Mouse (Mus musculus): ENCODE data around the gene Mtfmt. TPM values are rescaled to one million over a fixed set of nuclear protein-coding genes. Genes with fewer than 3 reads are reported as not detected.

The Mtfmt gene
- polyA plus RNA-seq, 1 experiment from 2014 or later: 11.8 TPM

DNA sequence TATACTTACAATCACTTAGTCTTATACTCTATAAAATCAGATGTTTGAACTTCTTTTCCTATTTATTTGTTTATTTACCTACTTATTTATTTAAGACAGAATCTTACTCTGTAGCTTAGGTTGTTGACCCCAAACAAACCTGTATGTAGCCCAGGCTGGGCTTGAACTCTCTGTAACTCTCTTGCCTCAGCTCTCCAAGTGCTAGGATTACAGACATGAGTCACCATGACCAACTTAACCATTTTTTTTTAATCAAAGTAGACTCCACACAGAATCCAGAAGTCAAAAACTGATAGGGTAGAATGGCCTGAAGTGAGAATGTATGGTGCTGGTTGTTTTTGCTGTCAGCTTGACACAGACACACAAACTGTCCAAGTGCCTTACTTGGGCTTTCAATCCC, 5.2 kb upstream of the Mtfmt start:
- ATAC-seq (ENCODE audit: extremely low read depth, insufficient number of reproducible peaks, low FRiP score, low TSS enrichment): no peak

DNA sequence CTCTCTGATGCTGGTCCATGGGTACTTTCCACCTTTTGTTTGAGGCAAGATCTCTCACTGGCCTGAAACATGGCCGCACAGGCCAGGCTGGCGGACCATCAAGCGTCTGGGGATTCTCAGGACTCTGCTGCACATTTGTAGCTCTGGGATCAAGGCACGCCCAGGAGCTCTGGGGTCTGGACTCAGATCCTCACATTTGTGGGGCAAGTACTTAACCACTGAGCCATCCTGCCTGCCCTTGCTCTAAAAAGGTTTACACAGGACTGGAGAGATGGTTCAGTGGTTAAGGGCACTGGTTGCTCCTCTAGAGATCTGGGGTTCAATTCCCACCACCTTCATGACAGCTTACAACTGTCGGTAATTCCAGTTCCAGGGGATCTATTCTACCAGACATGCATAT, 4.7 kb upstream of the Mtfmt start:
- H3K4me2 ChIP-seq: no peak overlapping the region
- no peak overlapping the region for H3K27ac ChIP-seq (replicated peaks)
- H3K4me3 ChIP-seq: no peak overlapping the region
- WGBS: 85% methylated on average over 5 of the region's 5 CpGs
- H3K9ac ChIP-seq: no peak overlapping the region
- no peaks in the 10 kb centered on the region for H3K9me3 ChIP-seq
- no peaks in the 10 kb centered on the region for H3K27me3 ChIP-seq (replicated peaks)
- no peaks in the 10 kb centered on the region for H3K36me3 ChIP-seq
- H3K4me1 ChIP-seq: no peaks in the 10 kb centered on the region
- no peak for ATAC-seq (ENCODE audit: extremely low read depth, insufficient number of reproducible peaks, low FRiP score, low TSS enrichment)

More for the DNA sequence above, 5.2 kb upstream of the Mtfmt start:
- Histone ChIP-seq H3K36me3 (no peaks in the 10 kb centered on the region), H3K4me3 (no peak overlapping the region), H3K4me1 (no peaks in the 10 kb centered on the region), H3K4me2 (no peak overlapping the region), H3K27me3 (replicated peaks) (no peaks in the 10 kb centered on the region), H3K27ac (replicated peaks) (no peak overlapping the region), H3K9ac (no peak overlapping the region), H3K9me3 (no peaks in the 10 kb centered on the region)

DNA sequence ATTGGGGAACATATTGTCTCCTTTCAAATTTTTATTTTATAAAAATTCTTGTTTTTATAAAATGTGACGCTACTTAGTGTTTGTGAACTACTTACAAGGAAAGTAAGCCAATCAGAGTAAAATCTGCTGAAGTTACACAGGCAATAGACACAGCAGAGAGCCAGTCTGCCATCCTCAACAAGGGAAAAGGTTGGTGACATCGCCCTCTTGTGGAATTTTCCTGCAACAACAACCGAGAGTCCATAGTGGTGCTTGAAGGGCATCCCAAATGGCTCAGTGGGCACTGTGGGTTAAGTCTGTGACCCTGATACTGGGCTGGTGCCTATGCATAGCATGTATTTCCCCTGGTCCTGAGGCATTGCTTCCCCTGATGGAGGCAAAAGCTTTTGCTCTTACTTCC, 3.3 kb upstream of the Mtfmt start:
- Histone ChIP-seq H3K27me3 (replicated peaks) (no peaks in the 10 kb centered on the region), H3K27ac (replicated peaks) (no peak overlapping the region), H3K9me3 (no peaks in the 10 kb centered on the region), H3K4me2 (no peak overlapping the region), H3K9ac (no peak overlapping the region), H3K4me3 (no peak overlapping the region), H3K4me1 (peaks cover 8% of the 10 kb centered on the region), H3K36me3 (no peaks in the 10 kb centered on the region)
- WGBS: 1% methylated on average over 3 of the region's 3 CpGs
- no peak for ATAC-seq (ENCODE audit: extremely low read depth, insufficient number of reproducible peaks, low FRiP score, low TSS enrichment)

DNA sequence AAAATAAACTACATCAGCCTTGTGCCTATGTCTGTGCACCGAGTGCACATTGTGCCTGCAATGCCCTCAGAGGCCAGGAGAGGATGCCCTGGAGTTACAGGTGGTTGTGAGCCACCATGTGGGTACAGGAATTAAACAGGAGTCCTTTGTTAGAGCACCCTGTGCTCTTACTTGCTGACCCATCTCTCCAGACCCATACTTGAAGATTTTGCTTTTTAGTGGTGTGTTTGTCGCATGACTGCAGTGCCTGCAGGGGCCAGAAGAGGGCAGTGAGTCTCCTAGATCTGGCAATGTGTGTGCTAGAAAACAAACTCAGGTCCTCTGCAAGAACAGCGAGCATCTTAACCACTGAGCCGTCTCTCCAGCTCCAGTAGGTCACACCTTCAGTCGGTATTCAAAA, 1.4 kb upstream of the Mtfmt start:
- H3K4me1 ChIP-seq: peaks cover 8% of the 10 kb centered on the region
- H3K4me3 ChIP-seq: no peak overlapping the region
- H3K27me3 ChIP-seq (replicated peaks): no peaks in the 10 kb centered on the region
- no peaks in the 10 kb centered on the region for H3K9me3 ChIP-seq
- 62% methylated on average over 5 of the region's 5 CpGs for WGBS
- no peak overlapping the region for H3K4me2 ChIP-seq
- no peak overlapping the region for H3K9ac ChIP-seq
- no peak for ATAC-seq (ENCODE audit: extremely low read depth, insufficient number of reproducible peaks, low FRiP score, low TSS enrichment)
- H3K36me3 ChIP-seq: peaks cover 14% of the 10 kb centered on the region
- no peak overlapping the region for H3K27ac ChIP-seq (replicated peaks)

DNA sequence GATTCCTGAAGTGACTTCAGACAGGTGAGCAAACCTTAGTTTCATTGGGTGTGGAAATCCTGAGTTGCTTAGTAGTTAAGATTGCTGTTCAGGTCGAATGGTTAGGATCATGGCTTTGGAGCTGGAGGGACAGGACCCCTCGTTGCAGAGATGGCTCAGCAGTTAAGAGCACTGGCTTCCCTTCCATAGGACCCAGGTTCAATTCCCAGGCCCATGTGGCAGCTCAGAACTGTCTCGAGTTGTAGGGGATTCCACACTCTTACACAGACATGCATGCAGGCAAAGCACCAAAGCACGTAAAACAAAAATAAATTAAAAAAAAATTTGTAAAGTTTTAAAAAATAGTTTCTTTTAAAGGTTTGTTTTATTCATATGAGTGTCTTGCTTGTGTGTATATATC, 371 bp upstream of the Mtfmt start:
- H3K36me3 ChIP-seq: peaks cover 21% of the 10 kb centered on the region
- no peaks in the 10 kb centered on the region for H3K27me3 ChIP-seq (replicated peaks)
- H3K9me3 ChIP-seq: no peaks in the 10 kb centered on the region
- no peak for ATAC-seq (ENCODE audit: extremely low read depth, insufficient number of reproducible peaks, low FRiP score, low TSS enrichment)
- H3K27ac ChIP-seq (replicated peaks): no peak overlapping the region
- peaks cover 8% of the 10 kb centered on the region for H3K4me1 ChIP-seq
- H3K4me2 ChIP-seq: 0 out of 2 replicates have a peak overlapping the region, but pooled peaks have one; percentile 72
- peak overlapping the region; percentile 88 for H3K4me3 ChIP-seq
- no peak overlapping the region for H3K9ac ChIP-seq
- 66% methylated on average over 4 of the region's 4 CpGs for WGBS

DNA sequence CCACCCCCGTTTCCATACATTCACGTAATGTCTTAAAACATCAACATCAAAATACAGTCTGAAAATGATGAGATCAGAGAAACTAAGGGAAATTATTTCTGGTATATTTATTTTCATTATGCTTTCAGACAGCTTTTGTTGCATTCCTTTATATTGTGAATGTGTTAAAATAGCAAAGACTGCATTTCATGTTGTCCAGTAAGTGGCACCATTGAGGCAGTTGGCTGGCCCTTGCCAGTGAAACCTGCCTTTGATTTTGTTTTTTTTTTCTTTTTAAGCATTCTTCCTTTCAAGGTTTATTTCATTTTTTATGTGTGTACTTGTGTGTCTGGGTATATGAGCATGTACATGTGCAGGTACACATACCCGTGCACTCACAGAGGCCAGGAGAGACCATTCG, 9.1 kb downstream of the Mtfmt start:
- H3K4me1 ChIP-seq: no peaks in the 10 kb centered on the region
- H3K27me3 ChIP-seq (replicated peaks): no peaks in the 10 kb centered on the region
- no peaks in the 10 kb centered on the region for H3K9me3 ChIP-seq
- no peak overlapping the region for H3K9ac ChIP-seq
- ATAC-seq (ENCODE audit: extremely low read depth, insufficient number of reproducible peaks, low FRiP score, low TSS enrichment): no peak
- WGBS: 95% methylated on average over 4 of the region's 4 CpGs
- H3K4me3 ChIP-seq: no peak overlapping the region
- no peak overlapping the region for H3K4me2 ChIP-seq
- no peak overlapping the region for H3K27ac ChIP-seq (replicated peaks)
- peaks cover 89% of the 10 kb centered on the region for H3K36me3 ChIP-seq

DNA sequence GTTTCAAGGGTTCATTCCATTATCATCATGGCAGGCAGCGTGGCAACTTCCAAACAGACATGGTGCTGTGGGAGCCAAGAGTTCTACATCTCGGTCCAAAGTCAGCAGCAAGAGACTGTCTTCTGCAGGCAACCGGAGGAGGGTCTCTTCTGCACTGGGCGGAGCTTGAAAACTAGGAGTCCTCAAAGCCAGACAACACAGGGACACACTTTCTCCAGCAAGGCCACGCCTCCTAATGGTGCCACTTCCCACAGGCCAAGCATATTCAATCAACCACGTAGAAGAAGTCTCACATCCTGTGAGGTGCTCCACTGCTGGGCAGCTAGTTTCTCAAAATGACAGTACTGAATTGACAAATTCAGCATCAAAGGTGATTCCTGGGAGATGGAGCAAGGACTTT, 12.4 kb downstream of the Mtfmt start:
- H3K4me1 ChIP-seq: no peaks in the 10 kb centered on the region
- H3K9me3 ChIP-seq: no peaks in the 10 kb centered on the region
- H3K4me2 ChIP-seq: no peak overlapping the region
- H3K27ac ChIP-seq (replicated peaks): no peak overlapping the region
- no peak overlapping the region for H3K4me3 ChIP-seq
- WGBS: 84% methylated on average over 6 of the region's 6 CpGs
- no peak overlapping the region for H3K9ac ChIP-seq
- ATAC-seq (ENCODE audit: extremely low read depth, insufficient number of reproducible peaks, low FRiP score, low TSS enrichment): no peak
- no peaks in the 10 kb centered on the region for H3K27me3 ChIP-seq (replicated peaks)
- peaks cover 92% of the 10 kb centered on the region for H3K36me3 ChIP-seq

DNA sequence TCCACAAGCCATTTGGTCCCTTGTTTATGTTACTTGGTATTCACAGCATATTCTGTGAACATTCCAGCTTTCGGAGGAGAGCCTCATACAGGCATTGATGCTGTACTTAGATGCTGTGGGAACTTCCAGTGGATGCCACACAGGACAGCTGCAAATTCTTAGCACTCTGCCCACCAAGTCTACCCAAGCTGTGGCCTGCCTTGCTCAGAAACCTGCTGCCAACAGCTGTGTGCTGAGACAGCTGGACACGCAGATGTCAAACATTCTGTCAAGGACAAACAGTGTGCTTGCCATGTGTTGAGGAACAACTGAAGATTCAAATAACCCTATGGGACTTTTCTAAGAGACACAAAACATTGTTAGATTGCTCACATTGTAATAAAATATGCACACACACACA, 23.4 kb downstream of the Mtfmt start:
- Histone ChIP-seq H3K27me3 (replicated peaks) (no peaks in the 10 kb centered on the region), H3K27ac (replicated peaks) (no peak overlapping the region), H3K4me3 (no peak overlapping the region), H3K4me1 (peaks cover 25% of the 10 kb centered on the region), H3K36me3 (0 out of 2 replicates have a peak, but pooled peaks cover 4% of the 10 kb centered on the region), H3K4me2 (no peak overlapping the region), H3K9ac (no peak overlapping the region), H3K9me3 (no peaks in the 10 kb centered on the region)
- 87% methylated on average over 2 of the region's 2 CpGs for WGBS
- no peak for ATAC-seq (ENCODE audit: extremely low read depth, insufficient number of reproducible peaks, low FRiP score, low TSS enrichment)

DNA sequence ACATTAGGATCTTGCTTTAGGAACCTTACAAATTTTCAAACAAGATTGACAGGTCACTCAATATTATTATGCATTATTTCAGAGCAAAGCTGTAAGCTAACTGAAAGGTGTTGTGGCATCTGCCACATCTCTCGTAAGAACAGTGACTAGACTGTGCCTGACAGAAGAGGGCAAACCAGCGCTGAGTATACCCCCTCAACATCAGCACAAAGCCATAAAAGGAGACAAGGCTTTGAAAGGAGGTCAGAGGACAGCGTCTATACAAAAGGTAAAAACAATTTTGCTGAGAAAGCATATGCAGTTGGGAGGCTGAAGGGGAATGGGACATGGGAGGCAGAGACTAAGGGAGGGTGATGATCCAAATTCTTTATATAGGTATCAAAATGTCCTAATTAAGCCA, 24.6 kb downstream of the Mtfmt start:
- Histone ChIP-seq H3K4me3 (peak overlapping the region; percentile 93), H3K4me1 (peaks cover 25% of the 10 kb centered on the region), H3K27me3 (replicated peaks) (no peaks in the 10 kb centered on the region), H3K9me3 (no peaks in the 10 kb centered on the region), H3K9ac (0 out of 2 replicates have a peak overlapping the region, but pooled peaks have one; percentile 55), H3K4me2 (peak overlapping the region; percentile 82), H3K27ac (replicated peaks) (peak overlapping the region; percentile 87), H3K36me3 (peaks cover 4% of the 10 kb centered on the region)
- WGBS: 55% methylated on average over 3 of the region's 3 CpGs
- ATAC-seq (ENCODE audit: extremely low read depth, insufficient number of reproducible peaks, low FRiP score, low TSS enrichment): no peak

DNA sequence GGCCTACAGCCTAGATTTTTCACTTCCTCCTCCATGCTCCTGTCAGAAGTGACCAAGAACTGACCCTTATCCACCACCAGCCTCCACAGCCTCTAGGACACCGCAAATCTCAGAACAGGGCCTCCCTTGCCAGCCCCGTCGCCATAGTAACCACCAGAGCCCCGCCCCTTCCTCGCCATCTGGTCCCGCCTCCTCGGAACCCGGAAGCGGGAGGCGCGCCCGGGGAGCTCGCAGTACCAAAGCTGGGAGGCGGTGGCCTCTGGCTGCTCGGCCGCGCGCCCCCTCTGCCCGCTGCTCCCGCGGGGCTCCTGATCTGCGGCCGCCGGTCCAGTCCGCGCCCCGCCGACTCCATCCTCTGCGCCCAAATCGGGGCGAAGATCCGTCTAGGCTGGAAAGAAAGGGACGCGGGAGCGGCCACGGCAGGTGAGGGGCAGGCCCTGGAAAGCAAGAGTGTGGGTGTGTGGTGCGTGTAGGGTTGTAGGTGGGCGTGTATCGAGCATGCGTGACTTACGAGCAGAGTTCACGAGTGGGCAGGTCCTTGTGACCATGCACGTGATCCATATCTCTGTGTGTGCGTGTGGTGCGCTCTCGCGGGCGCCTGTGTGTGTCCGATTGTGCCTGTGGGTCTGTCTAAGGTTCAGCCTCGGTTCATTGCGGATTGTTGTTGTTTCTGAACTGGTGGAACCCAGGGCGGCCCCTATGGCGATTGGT, 25.3 kb downstream of the Mtfmt start, which contains the start of gene Spg21:
Spg21 (plus strand) TSS at position 216 of the 711 bp plus-strand sequence.
- Histone ChIP-seq H3K4me1 (peaks cover 25% of the 10 kb centered on the region), H3K36me3 (peaks cover 11% of the 10 kb centered on the region), H3K27me3 (replicated peaks) (no peaks in the 10 kb centered on the region), H3K9ac (peak within 1 kb of the TSS; percentile 91), H3K9me3 (no peaks in the 10 kb centered on the region), H3K4me2 (peak within 1 kb of the TSS; percentile 82), H3K4me3 (peak within 1 kb of the TSS; percentile 93), H3K27ac (replicated peaks) (peak within 1 kb of the TSS; percentile 87)
- ATAC-seq (ENCODE audit: extremely low read depth, insufficient number of reproducible peaks, low FRiP score, low TSS enrichment): peak; percentile 94
- under 1% methylated on average over 53 of the region's 53 CpGs for WGBS

DNA sequence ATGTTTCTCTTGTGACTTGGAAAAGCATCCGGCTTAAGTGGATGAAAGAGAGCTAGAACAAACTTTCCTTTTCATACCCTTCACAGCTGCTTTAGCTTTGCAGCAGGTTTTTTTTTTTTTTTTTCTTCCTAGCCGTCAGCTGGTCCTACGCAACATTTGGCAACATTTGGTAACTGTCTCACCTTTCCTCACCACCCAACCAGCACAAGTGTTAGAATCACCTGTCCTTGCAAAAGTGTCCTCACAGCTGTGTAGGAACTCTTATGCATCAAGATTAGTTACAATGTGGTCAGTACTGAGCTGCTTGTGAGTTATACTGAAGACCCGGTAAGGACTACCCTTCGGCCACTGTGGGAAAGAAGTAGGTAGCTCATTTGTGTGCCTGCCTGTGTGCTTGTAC, 27.0 kb downstream of the Mtfmt start:
- Histone ChIP-seq H3K9me3 (no peaks in the 10 kb centered on the region), H3K4me2 (peak overlapping the region; percentile 16; the same call in 1 of the 2 replicates), H3K27me3 (replicated peaks) (no peaks in the 10 kb centered on the region), H3K4me3 (no peak overlapping the region), H3K9ac (no peak overlapping the region), H3K27ac (replicated peaks) (no peak overlapping the region), H3K4me1 (peaks cover 25% of the 10 kb centered on the region), H3K36me3 (peaks cover 22% of the 10 kb centered on the region)
- WGBS: 65% methylated on average over 5 of the region's 5 CpGs
- ATAC-seq (ENCODE audit: extremely low read depth, insufficient number of reproducible peaks, low FRiP score, low TSS enrichment): no peak

DNA sequence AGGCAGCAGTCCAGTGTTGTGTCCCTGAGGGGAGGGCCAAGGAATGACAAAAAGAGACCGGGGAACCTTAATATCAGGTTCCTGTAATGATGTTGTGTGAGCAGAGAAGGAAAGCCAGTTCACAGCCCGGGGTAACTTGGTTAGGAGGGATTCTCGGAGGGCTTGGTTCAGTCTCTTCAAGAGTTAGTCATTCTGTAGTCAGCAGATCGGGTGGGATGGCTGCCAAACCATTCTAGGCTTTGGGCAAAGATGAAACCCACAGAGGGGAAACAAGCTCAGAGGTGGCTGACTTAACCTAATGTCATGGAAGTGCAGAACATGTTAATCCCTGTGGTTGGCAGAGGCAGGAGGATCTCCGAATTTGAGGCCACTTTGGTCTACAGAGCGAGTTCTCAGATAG, 28.6 kb downstream of the Mtfmt start:
- Histone ChIP-seq H3K27ac (replicated peaks) (no peak overlapping the region), H3K9ac (no peak overlapping the region), H3K36me3 (peaks cover 27% of the 10 kb centered on the region), H3K4me1 (peaks cover 25% of the 10 kb centered on the region), H3K4me3 (no peak overlapping the region), H3K27me3 (replicated peaks) (no peaks in the 10 kb centered on the region), H3K4me2 (no peak overlapping the region), H3K9me3 (no peaks in the 10 kb centered on the region)
- ATAC-seq (ENCODE audit: extremely low read depth, insufficient number of reproducible peaks, low FRiP score, low TSS enrichment): no peak
- WGBS: 85% methylated on average over 6 of the region's 6 CpGs

All from heart, embryonic 13.5 days (tissue).